Mouse (Mus musculus) myocyte (in vitro differentiated cells): ENCODE data around the gene Il12rb2.

Experiments used
- CEBPB ChIP-seq: IDR thresholded peaks from 2 replicates; pipeline ENCODE4 v1.6.1; 2011; ENCODE audit warnings: mild to moderate bottlenecking, moderate library complexity; ENCODE audit not compliant: poor library complexity, insufficient read depth, severe bottlenecking
- MAX ChIP-seq: IDR thresholded peaks from one replicate; pipeline ENCODE4 v1.6.1; 2011; ENCODE audit warnings: low read depth, mild to moderate bottlenecking, control low read depth
- MYOD1 ChIP-seq, 3 experiments: IDR thresholded peaks; one replicate each; pipeline ENCODE4 v1.6.1; 2011; ENCODE audit warnings: control low read depth in 2 of 3, low read depth in 2 of 3, mild to moderate bottlenecking in 2 of 3, moderate library complexity in 1 of 3; ENCODE audit not compliant: insufficient read length in 2 of 3, control insufficient read depth in 1 of 3
- MYOG ChIP-seq, 3 experiments: IDR thresholded peaks; one replicate each; pipeline ENCODE4 v1.6.1; 2011; ENCODE audit warnings: control low read depth in 2 of 3, low read depth in 2 of 3, mild to moderate bottlenecking in 2 of 3; ENCODE audit not compliant: insufficient read length in 2 of 3, control insufficient read depth in 1 of 3, insufficient read depth in 1 of 3
- POLR2A ChIP-seq: IDR thresholded peaks from one replicate; pipeline ENCODE4 v1.6.1; 2011; ENCODE audit warnings: low read depth, mild to moderate bottlenecking, control low read depth, moderate library complexity; ENCODE audit not compliant: insufficient read length
- POLR2AphosphoS2 ChIP-seq: IDR thresholded peaks from one replicate; pipeline ENCODE4 v1.6.1; 2011; ENCODE audit warnings: low read depth, control low read depth; ENCODE audit not compliant: insufficient read length
- REST ChIP-seq: IDR thresholded peaks from one replicate; pipeline ENCODE4 v1.6.1; 2011; ENCODE audit warnings: mild to moderate bottlenecking, control low read depth, moderate library complexity; ENCODE audit not compliant: insufficient read depth, insufficient read length
- SRF ChIP-seq: IDR thresholded peaks from one replicate; pipeline ENCODE4 v1.6.1; 2011; ENCODE audit warnings: low read depth; ENCODE audit not compliant: control insufficient read depth, insufficient read length
- TCF12 ChIP-seq: IDR thresholded peaks from one replicate; pipeline ENCODE4 v1.6.1; 2011; ENCODE audit warnings: mild to moderate bottlenecking, control low read depth; ENCODE audit not compliant: poor library complexity, insufficient read depth, severe bottlenecking
- USF1 ChIP-seq: IDR thresholded peaks from one replicate; pipeline ENCODE4 v1.6.1; 2011; ENCODE audit warnings: low read depth, mild to moderate bottlenecking, control low read depth, moderate library complexity

- no peak for TF ChIP-seq CEBPB
- no peak for TF ChIP-seq POLR2AphosphoS2
- TF ChIP-seq POLR2A: no peak
- no peak for TF ChIP-seq USF1
- TF ChIP-seq MAX: no peak
- TF ChIP-seq SRF: no peak
- TF ChIP-seq MYOD1 (IDR thresholded peaks at IDR 0.05; ENCODE audit: control insufficient read depth in 1 of 3, insufficient read length in 2 of 3, low read depth in 2 of 3): no peak
- no peak for TF ChIP-seq MYOG (IDR thresholded peaks at IDR 0.05; ENCODE audit: control insufficient read depth in 1 of 3, insufficient read depth in 1 of 3, insufficient read length in 2 of 3, low read depth in 2 of 3)
- no peak for TF ChIP-seq TCF12
- TF ChIP-seq REST: no peak
Measured at GRCm38 (mm10) chr6:67309752-67310151, 66.2 kb downstream of the Il12rb2 start.
